In the genomic region with DNA sequence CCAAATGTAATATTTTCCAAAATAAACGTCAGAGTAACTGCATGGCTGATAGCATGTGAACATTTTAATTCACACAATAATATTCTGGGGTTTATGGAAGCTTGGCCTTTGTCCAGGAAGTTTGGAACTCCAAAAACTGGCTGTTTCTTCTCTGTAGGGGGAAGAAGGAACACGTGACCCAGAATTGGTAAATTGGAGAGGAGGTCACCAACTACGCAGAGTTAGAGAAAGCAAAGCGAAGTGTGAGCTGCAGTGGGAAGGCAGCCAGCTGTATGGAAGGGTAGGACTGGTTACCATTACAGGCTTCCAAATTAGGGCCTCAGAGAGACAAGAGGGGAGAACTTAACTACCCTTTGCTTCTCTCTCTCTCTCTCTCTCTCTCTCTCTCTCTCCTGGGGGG, we compare ENCODE assay signal across 11 mouse cellular contexts. TPM values are rescaled to one million over a fixed set of nuclear protein-coding genes. Genes with fewer than 3 reads are reported as not detected.
DNase-seq lines count a peak whose midpoint lies in the region; ATAC-seq lines count a peak whose summit lies in the region.
"Had no signal": no experiment of that assay in that cellular context is flagged by ENCODE, and none has a peak within 500 bp of the region (broad histone marks: within the 10 kb centered on the region; RNA-seq: fewer than 3 reads in every experiment).

No protein-coding gene starts in this region.

- H3K36me3 ChIP-seq in kidney, embryonic 14.5 days (ENCODE audit: control insufficient read depth, insufficient read depth, low read length), result no peaks in the 10 kb centered on the region

- no peaks in the 10 kb centered on the region for H3K9me3 ChIP-seq in kidney, embryonic 14.5 days (ENCODE audit: control insufficient read depth, low read length)

- 0 out of 2 replicates have a peak, but pooled peaks have one; percentile 20 for ATAC-seq in kidney, embryonic 14.5 days (ENCODE audit: low FRiP score, low TSS enrichment)
- ATAC-seq: hindbrain, postnatal 0 days had no signal

- no peaks in the 10 kb centered on the region for H3K4me1 ChIP-seq in kidney, embryonic 14.5 days (ENCODE audit: control insufficient read depth, insufficient read depth, low read length)

- H3K4me3 ChIP-seq in kidney, embryonic 14.5 days (ENCODE audit: low read length), result no peak overlapping the region

- H3K9ac ChIP-seq in kidney, embryonic 14.5 days (ENCODE audit: low read depth, low read length), result no peak overlapping the region

- H3K4me2 ChIP-seq in kidney, embryonic 14.5 days (replicated peaks; ENCODE audit: low read depth, low read length), result no peak overlapping the region

- no peaks in the 10 kb centered on the region for H3K27me3 ChIP-seq in kidney, embryonic 14.5 days (ENCODE audit: control insufficient read depth, insufficient read depth, low read length)

- 68% methylated on average over 4 of the region's 4 CpGs for WGBS in kidney, embryonic 14.5 days

- H3K27ac ChIP-seq in kidney, embryonic 14.5 days (ENCODE audit: low read depth, low read length), result no peak overlapping the region
- H3K27ac ChIP-seq: hindbrain, postnatal 0 days had no signal

- no peak for DNase-seq in kidney, adult 8-10 months
- DNase-seq in NIH3T3 (ENCODE audit: low read depth) (peak; percentile 65), adipocyte (ENCODE audit: low spot score) (peak; percentile 90)
- peak; percentile 49 for DNase-seq in fat pad, adult 2 months (ENCODE audit: extremely low read depth, low read depth, low spot score)
- DNase-seq in left cerebral cortex, adult 9 months (ENCODE audit: low spot score in 2 of 2), result no peak
- DNase-seq in layer of hippocampus, adult 8-10 months (ENCODE audit: low spot score in 2 of 2), result no peak
- DNase-seq: cerebellum, adult 11-12 months; kidney, postnatal 25 days; thymus, adult 18-20 months had no signal

RNA-seq across cellular contexts. Expression of a gene that starts 47.7 kb away (rescaled TPM):
- polyA plus RNA-seq in kidney, embryonic 14.5 days (2014; fragmentation: Nextera tagmentation; extraction: Ambion mirVana), result 19.2 and 31.9 TPM in 2 replicates
- total RNA-seq in layer of hippocampus, adult 8-10 months (2022), result 10 to 100 TPM; 59.4 to 69.6 (median 64.9) TPM

RNA-seq across cellular contexts. Expression of a gene that starts 47.8 kb away (rescaled TPM):
- polyA plus RNA-seq in kidney, embryonic 14.5 days (2014; fragmentation: Nextera tagmentation; extraction: Ambion mirVana), result 19.9 and 42.0 TPM in 2 replicates
- 1 to 10 TPM; 6.2 to 7.4 (median 6.5) TPM for total RNA-seq in layer of hippocampus, adult 8-10 months (2022)

Comparison
In these comparisons a context has a peak if more than half of its experiments do, and no peak if none do; other contexts are left out.
1. DNase-seq: peak in NIH3T3 (single experiment), adipocyte (single experiment) and fat pad, adult 2 months (single experiment); none in kidney, adult 8-10 months (0 of 2), left cerebral cortex, adult 9 months (0 of 2) and layer of hippocampus, adult 8-10 months (0 of 2).